Mouse (Mus musculus) spleen, postnatal 14 days (tissue): ENCODE results near the gene Optn.

Experiments
- DNase-seq, 2 experiments: peaks; one replicate each; pipeline ENCODE4 v3.0.0; 2021 to 2022; ENCODE audit warnings: low spot score in 2 of 2

The Optn gene

DNA sequence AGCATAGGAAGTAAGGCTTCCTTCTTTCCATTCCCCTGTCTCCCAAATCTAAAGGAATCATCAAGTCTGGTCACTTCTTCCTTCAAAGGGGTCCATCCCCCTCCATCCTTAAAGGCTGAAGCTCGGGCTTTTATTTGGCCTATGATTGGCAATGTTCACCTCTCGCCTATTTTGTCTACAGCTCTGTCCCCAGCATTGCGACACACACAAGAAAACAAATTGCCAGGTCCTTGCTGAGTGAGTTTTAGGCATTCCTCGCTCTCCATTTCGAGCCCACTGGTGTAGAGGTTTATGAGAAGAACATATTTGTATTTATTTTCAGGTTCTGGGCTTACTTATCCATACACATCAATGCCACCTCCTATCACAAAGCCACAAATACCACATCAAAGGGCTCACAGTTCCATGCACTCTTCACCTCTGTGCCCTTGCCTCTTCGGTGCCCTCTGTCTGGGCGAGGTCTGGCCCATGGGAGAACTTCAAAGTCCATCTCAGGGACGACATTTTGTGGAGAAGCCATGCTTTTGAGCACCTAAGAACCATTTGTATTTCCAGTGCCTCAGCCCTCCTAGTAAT is 2.6 kb downstream of the Optn start:
- DNase-seq, result no peak

DNA sequence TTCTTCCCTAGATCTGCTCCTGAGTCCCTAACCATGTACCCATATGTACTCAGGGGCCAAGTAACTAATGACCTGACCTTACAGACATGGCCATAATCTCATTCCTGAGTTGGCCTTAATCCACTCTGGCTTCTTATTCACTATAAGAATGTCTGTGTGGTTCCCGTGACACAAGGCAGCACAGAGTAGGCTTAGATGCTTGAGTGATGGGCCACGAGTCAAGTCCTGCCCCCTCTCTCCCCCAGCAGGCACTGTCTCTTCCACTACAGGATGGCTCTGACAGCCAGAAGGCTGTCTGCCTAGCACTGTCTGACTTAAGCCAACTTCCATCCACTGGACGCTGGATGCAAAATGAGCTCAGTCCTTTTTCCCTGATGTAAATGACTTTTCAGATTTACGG is 3.9 kb downstream of the Optn start:
- no peak for DNase-seq

DNA sequence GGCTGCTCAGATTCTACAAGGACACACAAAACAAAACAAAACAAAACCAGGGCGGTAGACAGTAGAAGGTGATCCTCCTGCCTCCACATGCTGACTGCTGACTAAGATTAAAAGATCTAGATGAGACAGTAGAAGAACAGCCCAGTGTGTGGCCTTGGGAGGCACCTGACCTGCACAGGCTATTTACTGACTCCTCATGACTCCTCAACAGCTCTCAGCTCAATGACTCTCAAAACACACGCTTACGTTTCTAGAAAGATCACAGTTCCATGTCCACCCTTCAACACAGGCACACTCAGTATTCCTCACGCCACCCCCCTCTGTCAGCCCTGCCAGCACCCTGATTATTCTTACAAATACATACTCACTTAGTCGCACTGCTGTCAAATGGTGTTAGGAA is 5.4 kb downstream of the Optn start:
- DNase-seq, result no peak

DNA sequence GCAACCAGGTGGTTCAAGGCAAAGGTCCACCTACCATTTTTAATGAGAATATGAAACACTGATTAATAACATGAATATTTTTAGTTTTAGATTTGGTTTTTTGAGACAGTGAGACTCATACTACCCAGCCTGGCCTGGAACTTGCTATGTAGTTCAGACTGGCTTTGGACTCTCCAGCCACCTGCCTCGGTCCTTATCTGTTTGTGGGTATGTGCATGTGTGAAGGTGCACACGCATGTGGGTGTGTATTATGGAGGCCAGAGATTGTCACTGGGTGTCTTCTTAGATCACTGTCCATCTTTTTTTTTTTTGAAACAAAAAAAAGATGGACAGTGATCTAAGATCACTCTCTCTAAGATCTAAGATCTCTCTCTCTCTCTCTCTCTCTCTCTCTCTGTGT is 13.3 kb downstream of the Optn start:
- DNase-seq, result no peak

DNA sequence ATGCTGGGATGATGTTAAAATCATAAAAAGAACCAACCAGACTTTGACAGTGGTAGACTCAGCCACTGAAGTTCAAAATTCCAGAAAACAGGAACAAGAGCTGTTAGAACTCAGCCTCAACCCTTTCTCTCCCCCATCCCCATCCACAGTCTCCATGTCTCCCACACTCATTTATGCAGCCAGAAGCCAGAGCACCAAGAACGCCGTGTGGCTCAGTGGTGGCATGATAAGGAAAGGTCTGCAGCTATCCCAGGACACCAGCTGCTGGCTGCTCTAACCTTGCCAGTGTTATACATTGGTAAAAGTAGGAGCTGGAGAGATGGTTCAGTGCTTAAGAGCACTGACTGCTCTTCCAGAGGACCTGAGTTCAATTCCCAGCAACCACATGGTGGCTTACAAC is 16.8 kb downstream of the Optn start:
- no peak for DNase-seq

DNA sequence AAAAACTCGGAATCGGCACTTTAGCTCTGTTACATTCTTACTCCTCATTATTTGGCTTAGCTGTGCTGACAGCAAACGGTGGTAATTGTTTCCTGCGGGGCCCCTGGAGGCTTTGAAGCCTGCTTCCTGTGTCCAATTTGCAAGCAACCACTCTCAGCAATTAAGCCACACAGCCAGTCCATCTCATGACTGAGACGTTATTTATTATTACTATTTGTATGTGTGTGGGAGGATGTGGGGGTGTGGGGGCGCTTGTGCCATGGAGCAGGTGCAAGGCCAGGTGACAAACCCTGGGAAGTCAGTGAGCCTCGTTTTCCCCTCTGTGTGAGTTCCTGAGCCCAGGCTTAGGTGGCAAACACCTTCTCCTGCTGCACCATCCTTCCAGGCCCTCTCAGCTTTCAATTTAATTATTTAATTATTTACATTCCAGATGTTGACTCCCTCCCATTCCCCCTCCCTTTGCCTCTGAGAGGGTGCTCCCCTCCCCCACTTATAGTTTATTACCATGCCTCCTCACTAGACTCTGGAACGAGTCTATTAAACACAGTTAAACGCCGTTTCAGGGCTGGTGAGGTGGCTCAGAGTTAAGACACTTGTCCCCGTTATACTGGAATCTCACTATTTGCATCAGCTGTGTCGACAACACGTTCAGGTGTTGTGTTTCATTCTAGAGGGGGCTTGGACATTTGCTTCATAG is 18.4 kb downstream of the Optn start:
- no peak for DNase-seq

DNA sequence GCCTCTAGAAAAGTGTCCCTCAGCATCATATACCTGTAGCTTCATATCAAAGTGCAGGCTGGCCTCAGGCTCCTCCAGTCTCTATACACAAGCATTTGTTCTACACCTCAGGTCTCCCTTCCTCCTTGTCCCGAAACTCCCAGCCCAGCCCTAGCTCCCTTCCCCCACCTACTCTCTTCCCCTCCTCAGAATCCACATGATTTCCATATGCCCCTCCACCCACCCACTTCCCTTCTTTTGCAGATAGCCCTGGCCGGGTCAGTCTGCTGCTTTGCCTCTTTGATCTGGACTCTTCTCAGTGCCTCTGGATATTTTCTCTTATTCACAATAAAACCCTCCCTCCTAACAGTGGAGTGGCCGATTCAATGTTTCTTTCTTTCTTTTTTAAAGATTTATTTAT is 19.5 kb downstream of the Optn start:
- no peak for DNase-seq

DNA sequence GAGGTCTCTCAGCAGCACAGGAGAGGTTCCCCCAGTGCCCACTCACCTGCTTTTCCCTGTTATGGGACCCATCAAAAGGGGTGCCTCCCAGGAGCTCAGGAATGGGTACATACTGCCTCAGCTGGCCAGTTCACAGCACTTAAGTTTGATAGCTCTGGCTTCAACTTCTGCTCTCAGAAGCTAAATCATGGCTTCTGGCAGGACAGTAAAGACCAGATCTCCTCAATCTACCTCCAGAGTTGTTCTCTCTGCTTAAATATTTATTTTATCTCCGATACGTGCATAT is 20.4 kb downstream of the Optn start:
- no peak for DNase-seq

DNA sequence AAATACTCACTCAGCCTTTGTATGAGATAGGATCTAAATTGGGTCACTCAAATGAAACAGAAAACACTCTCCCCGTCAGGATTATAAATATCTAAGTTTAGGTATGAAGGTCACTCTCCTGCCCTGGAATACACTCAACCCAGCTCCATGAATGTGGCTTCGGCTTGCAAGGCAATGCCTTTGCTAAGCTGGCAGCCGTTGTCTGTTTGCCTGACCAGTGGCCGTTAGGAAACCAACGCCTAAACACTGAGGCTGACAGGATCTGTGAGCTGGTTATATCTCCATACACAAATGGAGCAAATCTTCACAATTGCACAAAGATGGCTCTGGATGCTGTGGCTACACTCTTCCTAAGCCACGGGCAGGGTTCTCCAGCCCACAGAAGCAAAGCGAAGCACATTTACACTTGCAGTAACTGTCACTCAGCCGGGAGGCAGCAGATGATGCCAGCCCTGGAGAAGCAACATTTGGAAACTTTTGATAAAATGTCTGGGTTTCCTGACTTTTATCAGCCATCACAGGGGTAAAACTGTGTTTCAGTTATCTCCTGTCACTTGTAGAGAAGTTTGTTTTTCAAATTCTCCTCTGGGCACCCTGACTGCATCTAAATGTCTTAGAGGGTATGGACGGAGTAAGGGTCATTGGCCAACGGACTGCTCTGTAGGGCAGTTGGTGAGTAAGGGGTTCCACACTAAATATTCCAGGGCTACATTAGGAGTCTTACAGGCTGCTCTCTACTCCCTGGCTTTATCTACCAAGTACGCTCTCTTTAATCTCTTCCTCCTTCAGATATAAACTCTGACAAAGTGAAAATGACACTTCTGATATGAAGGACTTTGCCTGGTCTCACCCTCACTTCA is 21.0 kb downstream of the Optn start:
- DNase-seq, result no peak

DNA sequence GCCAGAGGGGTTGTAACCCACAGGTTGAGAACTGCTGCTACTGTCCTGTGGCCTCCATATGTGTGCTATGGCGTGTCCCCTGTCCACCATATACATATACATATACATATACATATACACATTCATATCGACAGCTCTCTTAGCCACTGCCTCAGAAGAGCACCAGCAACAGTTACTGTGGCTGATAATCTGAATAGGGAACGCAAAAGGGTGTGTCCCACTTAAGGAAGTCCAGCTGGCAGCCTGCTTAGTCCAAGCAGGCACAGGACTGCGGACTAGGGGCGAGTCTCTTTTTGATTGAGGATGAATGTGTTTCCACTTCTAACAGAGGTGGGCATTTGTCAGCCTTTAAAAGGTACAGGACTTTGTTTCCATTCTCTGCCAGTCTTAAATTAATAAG is 22.0 kb downstream of the Optn start:
- DNase-seq, result no peak

DNA sequence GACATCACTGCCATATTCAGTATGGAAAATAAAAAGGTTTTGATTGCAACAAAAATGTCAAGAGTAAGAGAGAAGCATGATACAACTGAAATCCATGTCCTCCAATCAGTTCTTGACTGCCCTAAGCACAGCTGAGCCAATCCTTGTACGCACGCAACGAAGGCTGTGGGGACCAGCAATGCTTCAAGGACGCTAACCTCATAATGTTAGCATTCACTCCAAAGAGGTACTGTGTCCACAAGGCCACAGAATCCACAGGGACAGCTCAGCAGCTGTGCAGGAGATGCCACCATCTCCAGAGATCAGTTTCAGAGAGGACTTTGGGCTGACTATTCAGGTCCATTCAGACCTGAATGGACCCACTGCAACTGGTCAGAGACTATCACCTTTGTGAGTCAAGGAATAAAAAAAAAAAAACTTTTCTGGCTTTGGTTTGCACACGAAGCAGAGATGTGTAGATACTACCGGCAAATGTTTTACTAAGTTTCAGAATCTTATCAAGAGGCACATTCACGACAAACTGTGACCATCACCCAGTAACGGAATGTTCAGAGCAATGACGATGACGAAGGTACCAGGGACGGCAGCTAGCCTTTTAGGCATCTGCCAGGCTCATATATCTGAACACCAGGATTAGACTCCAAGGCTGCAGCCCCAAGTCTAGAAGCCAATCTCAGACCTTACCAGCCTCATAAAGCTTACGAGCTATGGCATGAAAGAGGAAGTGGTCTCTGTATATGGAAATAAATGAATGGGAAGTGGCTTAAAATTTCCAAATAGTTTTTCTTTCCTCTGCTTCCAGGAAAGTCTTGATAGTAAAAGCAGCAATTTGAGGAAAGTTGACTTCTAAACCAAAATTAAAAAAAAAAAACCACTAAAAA is 23.3 kb downstream of the Optn start:
- no peak for DNase-seq

DNA sequence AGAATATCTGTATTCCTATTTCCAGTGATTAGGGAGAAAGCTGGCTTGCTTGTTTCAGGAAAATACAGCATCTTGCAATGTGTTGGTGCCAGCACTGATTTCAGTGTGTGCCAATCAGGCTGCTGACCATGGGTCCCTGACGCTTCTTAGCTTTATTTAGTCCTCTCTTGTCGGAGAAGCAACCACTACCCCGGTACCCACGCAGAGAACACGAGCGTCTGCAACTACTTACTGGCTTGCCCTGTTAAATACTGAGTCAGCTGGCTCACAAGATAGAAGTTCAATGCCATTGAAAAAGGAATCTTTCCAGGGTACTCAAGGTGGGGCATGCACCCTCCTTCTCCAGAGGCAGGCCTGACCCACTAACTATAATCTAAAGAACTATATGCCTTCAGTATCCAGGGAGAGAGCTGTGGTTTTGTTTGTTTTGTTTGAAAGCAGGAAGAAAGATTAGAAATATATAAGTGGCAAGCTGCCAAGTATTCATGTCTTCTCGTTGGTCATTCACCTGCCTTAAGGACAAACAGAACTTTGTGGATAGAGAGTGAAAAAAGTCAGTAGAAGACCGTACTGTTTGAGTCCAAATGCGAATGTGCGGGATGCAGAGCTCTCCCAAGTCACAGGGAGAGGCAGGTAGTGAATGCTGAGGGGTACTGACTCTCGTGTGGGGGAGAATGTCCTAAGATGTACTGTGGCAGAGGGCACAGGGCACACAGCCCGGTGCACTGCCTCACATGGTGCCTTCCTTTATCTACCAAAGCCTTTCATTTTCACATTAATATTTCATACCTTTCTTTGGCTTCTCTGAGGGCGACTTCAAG is 24.3 kb downstream of the Optn start:
- DNase-seq, result no peak

DNA sequence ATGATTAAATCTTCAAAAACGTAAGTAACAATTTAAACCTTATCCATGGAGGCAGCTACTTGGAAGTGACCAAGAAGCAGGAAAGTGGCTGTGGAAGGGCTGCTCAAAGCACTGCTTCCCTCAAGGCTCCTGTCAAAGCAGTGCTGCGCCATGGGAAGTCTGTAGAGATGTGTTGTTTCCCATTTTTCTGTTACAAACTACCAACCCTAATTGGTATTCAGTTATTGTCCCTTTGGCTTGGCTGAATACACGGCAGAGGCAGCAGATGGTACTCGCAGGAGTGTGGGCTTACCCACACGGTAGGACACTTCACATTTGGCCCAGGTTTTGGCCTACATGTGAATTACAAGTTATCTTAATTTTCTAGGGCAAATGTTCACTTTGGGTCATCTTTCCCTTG is 25.5 kb downstream of the Optn start:
- DNase-seq, result no peak

DNA sequence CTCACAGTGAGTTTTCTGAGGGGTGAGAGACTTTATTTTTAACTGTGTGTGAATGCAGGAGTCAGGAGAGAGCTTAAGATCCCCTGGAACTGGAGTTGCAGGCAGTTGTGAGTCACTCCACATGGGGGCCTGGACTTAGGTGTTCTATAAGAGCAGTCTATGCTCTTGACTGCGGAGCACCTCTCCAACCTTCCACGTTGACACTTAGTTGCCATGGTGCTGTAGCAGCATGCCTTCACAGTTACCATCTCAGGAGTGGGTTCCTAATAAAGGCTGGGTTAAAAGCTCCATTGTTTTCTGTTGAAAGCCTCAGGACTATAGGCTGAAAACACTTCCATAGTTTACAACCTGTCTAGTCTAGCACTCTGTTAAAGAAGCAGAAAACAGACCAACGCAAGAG is 26.5 kb downstream of the Optn start:
- DNase-seq, result no peak

DNA sequence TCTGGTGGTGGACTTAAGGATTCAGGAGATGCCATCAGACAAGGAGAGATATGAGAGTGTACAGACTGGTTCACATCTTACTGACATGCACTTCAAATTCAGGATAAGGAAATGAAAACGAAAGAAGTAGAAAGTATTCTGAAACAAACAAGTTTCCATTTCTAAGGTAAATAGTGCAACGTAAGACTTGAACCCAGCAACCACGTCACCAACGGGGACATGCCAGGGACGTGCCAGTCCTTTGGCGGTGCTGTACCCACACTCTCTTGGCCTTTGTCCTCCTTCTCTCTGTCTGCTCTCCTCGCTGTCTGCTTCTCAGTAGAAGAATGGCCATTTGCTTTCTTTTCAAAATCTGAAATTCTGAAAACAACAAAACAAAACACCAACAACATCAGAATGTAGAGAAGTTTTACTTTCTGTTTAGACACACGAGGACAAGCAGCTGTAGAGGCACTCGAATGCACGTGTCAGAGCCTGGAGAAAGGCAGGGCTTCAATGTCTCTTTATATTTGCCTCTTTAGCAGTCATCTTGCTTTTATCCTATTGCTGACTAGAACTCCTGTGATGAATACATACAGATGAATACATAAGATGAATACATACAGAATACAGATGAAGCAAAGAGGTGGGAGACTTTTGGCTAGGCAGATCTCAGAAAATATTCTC is 27.3 kb downstream of the Optn start:
- no peak for DNase-seq

DNA sequence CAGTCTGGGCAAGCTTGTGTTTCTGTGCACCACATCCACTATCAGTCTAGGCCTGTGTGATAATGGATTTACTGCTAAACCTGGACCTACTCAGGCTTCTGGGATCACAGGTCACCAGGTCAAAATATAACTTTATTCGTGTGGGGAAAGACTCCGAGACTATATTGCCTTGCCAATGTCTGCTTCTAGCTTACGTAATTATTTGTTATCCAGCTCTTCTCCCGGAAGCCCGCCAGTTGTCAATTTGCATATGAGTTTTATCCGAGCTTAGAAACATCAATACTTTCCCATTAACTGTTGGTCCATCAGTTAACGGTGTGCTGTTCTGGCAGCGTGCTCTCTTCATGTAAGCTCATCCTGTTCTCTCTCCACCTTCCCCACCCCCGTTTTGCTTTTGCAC is 28.6 kb downstream of the Optn start:
- no peak for DNase-seq

DNA sequence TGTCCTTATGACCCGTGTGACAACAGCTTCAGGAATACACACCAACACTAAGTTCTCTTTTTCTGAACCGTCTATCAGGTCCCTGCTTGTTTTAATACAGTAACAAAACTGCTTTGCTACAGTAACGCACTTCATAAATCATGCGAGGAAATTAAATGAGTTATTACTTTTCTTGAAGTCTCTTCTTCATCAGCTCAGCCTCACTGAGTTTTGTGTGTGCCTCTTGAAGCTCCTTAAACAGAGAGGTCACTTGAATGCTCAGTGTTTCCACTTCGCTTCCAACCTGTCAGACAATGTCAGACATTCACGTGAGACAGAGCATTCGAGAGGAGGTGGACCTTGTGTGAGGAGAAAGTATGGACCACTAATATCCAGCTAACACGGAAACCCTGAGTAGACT is 29.1 kb downstream of the Optn start:
- DNase-seq, result no peak

DNA sequence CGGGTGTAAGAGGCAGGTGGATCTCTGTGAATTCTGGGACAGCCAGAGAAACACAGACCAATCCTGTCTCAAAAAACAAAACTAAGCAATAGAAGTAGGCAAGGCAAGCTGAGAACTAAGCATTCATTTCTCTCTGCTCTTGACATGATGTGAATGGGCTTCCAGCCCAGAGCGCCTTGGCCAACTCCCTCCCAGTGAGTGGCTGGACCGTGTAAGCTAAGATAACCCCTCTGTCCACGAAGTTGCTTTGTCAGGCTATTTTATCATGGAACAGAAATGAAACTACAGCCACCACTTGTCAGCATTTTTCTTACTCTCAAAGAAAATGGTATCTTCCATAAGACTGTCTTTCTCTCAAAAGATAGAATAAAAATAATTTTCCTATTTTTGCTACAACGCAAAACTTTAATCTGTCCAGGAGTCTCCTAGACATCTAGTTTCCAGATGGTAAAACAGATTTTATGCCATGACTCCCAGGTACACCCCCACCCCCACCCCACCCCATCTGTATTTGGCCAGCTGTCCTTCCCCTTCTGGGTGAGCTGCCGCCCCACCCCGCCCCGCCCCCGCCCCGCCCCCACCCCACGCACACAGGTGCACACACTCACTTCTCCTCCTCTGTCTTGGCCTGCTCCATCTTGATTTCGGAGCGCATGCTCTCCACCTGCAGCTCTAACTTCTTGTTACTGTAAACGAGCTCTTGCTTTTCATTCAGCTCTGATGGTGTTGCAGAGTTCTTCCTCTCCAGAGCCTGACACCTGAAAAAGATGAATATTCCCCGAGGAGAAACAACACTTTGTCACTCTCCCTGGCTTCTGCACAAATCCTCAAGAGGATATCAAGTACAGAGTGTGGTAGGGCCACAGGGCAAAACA is 30.1 kb downstream of the Optn start:
- no peak for DNase-seq

DNA sequence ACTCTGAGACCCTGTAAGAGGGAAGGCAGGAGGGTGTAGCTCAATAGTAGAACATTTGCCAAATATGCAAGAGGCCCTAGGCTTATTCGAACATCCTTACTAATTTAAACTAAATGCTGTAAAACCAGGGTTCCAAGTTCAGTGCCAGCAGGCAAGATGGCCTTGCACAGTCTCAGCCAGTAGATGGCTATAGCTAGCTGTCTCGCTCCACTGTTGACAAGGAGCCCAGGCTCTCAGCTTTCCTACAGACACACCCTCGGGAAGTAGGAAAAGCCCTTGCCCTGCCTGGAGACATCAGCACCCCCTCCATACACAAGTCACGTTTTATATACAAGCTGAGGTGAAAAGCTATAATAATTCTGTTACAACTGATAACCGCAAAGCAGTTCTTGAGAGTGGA is 31.2 kb downstream of the Optn start:
- DNase-seq, result no peak

DNA sequence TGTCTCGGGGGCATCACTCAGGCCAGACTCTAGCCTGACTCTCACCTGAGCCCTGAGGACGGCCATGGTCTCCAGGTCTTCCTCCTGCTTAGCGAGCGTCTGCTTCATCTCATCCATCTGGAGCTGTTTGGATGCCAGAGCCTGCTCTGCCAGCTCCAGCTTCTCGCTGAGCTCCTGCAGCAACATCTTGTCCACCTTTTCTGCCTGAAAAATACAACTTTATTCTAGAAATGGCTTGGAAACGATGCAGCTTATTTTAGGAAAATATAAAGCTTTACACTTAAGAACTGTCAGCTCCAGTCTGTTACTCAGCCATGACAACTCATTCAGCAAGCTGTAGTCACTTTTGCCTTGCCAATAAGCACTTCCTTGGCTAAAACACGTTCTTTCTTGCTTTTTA is 32.6 kb downstream of the Optn start:
- no peak for DNase-seq
